Mouse (Mus musculus) left cerebral cortex, adult 18-20 months (tissue): Measurements from ENCODE around the gene Kat2b. TPM values are rescaled to one million over a fixed set of nuclear protein-coding genes. Genes with fewer than 3 reads are reported as not detected.
"Not testable (repeated sequence)": the region's sequence is repeated elsewhere in the genome, so short reads cannot be mapped to it uniquely, and the experiment has no call there.

ENCODE experiments used
- DNase-seq, 2 experiments: peaks; one replicate each; pipeline ENCODE4 v3.0.0; 2021 to 2022; ENCODE audit warnings: low spot score in 2 of 2, mixed read lengths in 1 of 2
- total RNA-seq, 2 experiments: library from RNA; stranded (reverse); gene quantifications; 2 replicates each; pipeline ENCODE4 v1.2.3; 2021

The Kat2b gene
- total RNA-seq, 2 experiments from 2014 or later: 20.6 to 21.3 TPM

DNA sequence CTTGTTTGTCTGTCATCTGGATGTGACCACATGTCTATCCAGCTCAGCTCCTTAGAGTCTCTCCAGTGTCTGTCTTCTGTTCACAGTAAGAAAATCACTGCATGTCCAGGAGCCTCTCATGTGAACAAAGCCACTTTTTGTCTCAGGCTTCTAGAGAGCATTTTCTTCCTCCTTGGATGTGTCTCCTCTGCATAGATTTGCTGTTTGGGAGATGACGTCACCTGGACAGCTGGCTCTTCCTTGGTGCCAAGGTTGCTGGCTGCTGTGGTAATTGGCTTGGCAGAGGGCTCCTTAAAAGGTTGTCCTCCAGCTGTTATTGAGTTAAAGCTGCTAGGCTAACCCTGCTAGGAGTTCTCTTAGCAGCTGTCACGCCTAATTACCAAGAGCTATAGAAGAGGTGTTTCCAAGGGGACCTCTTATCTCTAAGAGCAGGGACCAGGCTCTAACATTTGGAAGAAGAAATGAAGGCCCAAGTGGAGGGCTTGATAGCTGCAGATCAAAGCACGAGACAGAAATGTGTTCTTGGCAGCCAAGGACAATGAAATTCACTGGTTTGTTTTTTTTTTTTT lies 29.7 kb downstream of the Kat2b start:
- peak; percentile 21 to 24 for DNase-seq

DNA sequence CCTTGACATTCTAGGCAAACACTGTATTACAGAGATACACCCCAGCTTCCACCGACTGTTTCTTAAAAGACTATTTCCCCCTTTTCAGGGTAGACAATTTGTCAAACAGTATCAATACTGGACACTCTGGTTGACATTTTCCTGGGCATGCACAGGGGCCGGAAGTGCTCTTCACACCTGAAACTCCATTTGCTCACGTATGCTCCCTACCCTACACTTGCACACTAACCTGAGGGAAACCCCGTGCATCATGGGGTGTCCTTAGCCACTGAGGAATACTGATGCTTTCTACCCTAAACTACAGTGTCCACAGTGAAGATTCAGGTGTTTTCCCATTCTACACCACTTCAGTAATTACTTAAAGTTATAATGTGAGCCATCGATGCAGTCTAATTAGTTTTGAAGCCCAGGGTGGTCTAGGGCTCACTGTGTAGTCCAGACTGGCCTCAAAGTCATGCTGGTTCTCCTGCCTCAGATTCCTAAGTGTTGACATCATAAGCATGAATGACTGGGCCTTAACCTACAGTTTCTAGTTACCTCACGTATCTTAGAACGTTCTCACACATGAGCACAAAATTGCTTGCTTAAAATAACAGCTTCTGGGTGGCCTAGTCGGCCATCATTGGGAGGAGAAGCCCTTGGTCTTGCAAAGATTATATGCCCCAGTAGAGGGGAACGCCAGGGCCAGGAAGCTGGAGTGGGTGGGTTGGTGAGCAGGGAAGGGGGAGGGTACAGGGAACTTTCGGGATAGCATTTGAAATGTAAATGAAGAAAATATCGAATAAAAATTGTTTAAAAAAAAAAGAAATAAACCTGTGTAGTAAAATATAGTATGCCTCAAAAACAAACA lies 30.5 kb downstream of the Kat2b start:
- DNase-seq: no peak

DNA sequence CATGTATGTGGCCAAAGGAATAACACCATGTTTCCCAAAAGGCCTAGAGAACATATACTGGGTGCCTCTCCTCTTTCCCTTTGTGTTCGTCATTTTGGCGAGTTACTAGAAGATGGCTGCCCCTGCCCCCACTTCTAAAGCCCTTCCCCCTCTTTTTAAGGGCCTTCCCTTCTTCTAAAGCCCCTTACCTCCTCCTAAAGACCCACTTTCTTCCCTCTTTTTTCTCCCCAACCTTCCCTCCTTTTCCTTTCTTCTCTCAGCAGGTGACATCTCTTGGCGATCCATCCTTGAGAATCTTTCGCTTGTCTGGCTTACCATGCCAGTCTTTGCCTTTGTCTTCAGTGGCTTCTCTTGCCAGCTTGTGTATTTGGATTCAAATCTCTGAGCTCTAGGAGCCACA lies 31.9 kb downstream of the Kat2b start:
- DNase-seq: no peak

DNA sequence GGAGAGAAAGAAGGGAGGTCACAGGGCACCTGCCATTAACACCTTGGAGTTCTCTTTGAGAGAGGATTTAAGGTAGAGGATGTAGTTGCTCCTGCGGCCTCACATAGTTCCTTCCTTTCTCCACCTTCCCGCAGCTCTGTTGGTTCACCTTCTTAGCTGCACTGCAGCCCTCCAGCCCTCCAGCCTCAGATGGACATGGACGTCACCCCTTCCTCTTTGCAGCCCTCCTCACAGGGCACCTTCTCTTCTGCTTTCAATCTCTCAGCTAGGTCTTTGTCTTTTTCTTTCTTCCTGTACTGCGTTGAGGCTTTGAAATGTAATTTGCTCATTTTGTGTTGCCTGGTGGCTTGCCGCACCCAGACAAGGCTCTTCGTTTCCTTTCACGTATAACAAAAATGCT lies 36.6 kb downstream of the Kat2b start:
- DNase-seq: not testable (repeated sequence)

DNA sequence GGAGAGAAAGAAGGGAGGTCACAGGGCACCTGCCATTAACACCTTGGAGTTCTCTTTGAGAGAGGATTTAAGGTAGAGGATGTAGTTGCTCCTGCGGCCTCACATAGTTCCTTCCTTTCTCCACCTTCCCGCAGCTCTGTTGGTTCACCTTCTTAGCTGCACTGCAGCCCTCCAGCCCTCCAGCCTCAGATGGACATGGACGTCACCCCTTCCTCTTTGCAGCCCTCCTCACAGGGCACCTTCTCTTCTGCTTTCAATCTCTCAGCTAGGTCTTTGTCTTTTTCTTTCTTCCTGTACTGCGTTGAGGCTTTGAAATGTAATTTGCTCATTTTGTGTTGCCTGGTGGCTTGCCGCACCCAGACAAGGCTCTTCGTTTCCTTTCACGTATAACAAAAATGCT lies 39.4 kb downstream of the Kat2b start:
- not testable (repeated sequence) for DNase-seq

DNA sequence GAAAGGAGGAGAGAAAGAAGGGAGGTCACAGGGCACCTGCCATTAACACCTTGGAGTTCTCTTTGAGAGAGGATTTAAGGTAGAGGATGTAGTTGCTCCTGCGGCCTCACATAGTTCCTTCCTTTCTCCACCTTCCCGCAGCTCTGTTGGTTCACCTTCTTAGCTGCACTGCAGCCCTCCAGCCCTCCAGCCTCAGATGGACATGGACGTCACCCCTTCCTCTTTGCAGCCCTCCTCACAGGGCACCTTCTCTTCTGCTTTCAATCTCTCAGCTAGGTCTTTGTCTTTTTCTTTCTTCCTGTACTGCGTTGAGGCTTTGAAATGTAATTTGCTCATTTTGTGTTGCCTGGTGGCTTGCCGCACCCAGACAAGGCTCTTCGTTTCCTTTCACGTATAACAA lies 42.3 kb downstream of the Kat2b start:
- not testable (repeated sequence) for DNase-seq

DNA sequence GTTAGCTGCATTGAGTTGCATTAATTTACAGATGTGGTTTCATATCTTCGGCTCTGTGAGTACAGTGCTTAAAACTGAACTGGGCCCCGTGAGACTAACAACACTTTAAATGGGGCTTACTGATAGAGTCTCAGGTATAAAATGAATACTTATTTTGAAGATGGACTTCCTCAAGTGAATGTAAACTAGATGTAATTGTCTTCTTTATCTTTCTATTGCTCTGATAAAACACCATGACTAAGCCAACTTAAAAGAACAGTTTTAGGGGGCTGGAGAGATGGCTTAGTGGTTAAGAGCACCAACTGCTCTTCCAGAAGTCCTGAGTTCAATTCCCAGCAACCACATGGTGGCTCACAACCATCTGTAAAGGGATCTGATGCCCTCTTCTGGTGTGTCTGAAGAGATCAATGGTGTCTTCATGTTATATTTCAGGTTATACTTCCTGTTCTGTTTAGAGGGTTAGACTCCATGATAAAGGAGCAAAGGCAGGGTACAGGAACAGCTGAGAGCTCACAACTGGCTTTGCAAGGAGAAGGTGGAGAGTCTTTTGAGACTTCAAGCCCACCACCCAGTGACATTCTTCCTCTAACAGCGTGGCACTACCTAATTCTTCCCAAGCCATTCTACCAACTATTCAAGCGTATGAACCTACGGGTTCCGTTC lies 50.8 kb downstream of the Kat2b start:
- DNase-seq: no peak

DNA sequence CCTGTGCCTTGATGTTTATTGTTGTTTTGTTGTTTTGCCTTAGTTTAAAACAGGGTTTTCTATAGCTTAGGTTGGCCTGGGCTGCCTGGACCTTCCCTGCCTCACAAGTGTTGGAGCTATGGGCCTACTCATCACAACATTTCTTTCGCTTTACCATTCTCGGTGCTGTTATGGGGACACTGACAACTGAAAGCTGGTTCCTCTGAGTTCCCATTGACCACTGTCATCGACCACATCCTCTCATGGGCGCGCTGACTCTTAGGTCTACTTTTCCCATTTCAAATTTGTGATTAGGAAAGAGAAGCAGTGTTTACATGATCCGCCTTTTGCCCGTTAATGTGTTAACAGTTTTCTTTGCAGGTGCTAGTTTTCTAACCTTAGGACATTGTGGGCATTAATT lies 51.7 kb downstream of the Kat2b start:
- no peak for DNase-seq

DNA sequence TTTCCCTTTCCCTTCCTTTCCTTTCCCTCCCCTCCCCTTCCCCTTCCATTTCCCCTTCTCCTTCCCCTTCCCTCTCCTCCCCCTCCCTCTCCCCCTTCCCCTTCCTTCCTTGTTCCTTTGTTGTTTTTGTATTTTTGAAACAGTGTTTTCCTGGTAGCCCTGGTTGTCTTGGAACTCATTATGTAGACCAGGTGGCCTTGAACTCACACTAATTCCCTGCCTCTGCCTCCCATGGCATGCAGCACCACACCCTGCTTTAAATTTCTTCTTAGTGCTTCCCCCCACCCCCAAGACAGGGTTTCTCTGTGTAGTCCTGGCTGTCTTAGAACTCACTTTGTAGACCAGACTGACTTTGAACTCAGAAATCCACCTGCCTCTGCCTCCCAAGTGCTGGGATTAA lies 52.7 kb downstream of the Kat2b start:
- DNase-seq: no peak

DNA sequence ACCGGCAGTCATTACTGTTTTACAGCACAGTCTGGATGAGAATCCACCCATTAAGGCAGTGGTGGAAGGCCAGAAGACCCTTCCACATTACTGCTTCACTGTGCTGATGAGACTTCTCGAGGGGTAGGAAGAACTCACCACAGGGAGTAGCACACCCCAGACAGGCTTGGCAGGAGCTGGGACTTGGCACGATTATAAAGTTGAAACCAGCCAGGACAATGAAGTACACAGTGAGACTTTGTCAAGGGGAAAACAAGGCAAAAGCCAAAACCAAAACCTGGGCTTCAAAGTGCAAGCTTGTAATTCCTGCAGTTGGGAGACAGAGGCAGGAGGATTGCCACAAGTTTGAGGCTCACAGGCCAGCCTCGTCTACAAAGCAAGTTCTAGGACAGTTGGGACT lies 54.0 kb downstream of the Kat2b start:
- no peak for DNase-seq

DNA sequence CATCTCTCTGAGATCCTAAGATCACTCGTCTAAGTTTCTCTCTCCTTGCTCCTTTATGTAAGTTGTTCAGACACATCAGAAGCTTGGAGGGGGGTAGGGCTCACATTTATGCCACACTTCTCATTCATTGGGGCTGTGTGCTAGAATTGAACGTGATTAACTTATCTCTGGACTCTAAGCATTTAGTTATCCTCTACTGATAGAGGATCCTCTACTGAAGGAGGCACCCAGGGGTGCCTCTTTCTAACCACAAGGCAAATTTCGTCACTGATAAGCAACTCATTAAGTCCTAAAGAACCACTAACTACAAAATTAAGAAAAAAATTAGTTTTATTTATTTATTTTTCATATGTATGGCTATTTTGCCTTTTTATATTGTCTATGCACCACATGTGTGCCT lies 55.5 kb downstream of the Kat2b start:
- no peak for DNase-seq

DNA sequence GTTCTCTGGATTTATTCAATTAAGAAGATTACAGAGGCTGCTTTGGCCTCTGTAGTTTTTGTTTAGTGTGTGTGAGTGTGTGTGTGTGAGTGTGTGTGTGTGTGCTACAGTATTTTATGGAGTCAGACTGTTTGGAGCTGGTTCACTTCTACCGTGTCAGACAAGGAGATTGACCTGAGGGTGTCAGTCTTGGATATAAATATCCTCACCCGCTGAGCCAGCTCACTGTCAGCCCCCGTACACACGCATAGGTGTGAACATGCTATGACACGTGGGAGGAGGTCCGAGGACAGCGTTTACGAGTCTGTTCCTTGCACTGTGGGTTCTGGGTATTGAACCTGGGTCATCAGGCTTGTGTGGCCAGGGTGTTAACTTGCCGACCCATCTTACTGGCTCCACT lies 57.1 kb downstream of the Kat2b start:
- no peak for DNase-seq

DNA sequence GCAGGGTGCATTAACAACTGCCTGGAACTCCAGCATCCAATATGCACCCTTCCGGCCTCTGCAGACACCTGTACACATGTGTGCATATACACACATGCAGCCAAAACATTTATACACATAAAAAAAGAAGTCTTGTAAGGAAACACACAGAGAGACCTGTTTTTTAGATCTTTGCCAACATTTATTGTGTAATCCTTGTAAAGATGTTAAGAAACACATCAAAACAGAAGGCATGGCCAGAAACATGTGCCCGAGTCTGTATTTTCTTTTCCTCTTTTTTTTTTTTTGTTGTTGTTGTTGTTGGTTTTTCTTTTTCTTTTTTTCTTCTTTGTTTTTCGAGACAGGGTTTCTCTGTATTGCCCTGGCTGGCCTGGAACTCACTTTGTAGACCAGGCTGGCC lies 59.5 kb downstream of the Kat2b start:
- DNase-seq: no peak

DNA sequence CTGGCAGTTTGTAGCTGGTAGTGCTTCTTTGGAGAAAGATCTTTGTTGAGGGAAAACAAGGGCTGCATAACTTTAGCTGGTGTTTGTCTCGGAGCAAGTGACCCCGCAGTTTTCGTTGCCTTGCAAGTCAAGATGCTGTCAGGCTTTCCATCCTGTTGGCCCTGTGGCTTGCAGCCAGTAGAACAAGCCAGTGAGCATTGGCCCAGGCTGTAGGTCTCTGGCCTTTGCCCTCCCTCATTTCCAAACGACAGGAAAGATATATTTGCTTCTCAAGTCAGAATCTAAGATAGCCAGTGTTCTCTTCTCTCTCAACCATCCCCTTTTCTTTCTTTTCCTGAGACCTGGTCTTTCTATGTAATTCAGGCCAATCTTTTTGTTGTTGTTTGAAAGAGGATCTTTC lies 60.8 kb downstream of the Kat2b start:
- DNase-seq: no peak

DNA sequence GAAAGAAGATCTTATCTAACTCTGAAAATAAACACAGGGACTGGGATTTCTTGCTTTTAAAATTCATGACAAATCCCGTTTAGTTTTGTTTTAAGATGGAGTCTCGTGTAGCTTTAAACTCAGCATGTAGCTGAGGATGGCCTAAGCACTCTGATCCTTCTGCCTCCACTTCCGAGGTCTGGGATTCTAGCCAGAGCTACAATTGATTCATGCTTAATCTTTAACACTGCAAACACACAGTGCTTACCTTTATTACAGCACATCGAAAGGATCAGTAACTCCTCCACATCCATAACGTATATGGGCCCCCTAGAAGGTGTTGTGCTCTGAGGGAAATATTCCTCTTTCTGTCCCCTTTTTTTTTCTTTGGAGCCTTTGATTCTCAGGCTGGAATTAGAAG lies 61.5 kb downstream of the Kat2b start:
- no peak for DNase-seq

DNA sequence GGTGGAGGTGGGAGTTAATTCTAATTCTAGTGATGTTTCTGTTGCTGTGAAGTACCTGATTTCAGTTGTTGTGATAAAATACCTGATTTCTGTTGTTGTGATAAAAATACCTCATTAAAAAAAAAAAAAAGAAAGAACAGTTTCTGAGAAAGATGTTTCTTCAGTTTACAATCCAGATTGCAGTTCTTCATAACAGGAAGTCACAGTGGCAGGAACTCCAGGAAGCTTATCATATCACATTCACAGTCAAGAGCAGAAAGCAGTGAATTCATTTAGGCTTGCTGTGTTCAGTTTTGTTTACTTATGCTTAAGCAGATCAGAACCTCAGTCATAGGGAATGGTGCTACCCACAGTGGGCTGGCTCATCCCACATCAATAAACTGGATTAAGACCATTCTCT lies 64.7 kb downstream of the Kat2b start:
- DNase-seq: no peak

DNA sequence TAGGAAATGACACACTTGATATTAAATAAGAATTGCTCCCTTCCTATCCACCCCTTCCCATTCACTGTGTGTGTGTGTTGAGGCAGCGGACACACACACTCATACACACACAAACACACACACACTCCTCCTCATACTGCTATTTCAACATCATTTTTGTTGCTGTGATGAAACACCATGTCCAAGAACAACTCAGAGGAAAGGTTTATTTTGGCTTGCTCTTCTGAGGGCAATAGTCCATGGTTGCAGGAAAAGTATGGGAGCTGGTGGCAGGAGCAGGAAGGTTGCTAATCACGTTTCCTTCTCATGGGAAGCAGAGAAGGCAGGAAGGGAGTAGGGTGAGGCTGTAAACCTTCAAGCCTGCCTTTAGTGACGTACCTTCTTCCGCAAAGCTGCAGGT lies 76.7 kb downstream of the Kat2b start:
- no peak for DNase-seq

DNA sequence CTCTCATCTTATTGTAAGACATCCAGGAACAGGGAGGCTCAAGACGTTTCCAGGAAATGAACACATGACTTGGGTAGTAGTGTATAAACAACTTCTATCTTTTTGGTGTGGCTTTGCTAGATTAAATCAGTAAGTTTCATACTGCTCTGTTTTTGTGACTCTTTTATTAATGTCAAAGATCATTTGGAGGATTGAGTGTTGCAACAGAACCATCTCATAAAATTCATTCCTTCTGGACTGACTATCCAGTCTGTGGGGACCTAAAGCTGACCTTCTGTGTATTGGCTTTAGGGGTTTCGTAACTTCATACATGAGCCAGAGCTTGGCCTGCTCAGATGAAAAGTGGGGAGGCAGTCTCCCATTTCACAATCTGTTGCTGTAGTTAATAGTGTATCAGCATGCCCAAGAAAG lies 83.6 kb downstream of the Kat2b start:
- DNase-seq: no peak

DNA sequence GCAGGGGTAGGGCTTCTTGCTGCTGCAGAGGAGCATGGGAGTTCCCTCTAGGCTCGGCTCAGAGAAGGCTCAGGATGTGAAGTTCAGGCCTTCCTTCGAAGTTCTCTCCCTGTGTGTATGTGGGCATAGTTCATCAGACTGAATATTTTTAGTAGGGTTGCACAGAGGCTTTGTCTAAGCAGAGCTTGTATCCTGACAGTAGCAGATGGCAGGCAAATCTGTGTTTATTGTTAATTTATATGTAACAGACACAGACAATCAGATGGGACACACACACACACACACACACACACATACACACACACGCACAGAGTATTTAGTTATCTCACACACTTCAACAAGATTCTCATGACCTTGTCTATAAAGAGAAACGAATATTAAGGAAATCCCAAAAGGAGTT lies 87.9 kb downstream of the Kat2b start:
- DNase-seq: no peak

DNA sequence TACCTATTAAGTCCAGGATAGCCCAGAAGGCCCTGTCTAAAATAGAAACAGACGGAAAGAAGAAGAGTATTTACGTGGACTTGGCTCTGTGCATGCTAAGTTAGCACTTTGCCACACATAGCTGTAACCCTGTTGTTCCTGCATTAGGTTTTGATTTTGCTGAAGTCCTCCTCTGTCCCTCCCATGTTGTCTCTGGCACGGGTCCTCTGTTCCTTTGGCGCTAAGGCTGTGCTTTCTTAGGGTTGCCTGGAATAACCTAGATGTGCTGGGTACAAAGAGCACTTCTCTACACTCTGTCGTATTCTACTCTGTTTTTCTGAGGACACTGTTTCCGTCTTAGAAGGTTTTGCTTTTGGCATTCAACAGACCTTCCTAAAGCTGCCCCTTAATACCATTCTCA lies 88.4 kb downstream of the Kat2b start:
- DNase-seq: no peak

DNA sequence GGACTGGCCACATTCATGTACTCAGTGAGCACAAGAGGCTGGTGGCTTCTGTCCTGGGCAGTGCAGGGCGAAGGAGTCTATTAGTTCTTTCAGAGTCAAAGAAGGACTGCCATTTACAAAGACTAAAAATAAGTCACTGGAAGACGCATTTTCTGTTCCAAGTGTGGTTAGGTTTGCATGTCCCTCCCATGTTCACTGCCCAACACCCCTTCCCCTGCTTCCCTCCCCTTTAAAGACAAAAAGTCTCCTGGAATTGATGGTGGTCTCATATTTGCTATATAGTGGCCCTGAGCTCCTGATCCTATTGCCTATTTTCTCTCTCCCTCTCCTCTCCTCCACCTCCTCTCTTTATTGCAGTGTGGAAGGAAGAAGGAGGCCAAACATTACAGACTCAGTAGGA lies 89.3 kb downstream of the Kat2b start:
- DNase-seq: no peak

DNA sequence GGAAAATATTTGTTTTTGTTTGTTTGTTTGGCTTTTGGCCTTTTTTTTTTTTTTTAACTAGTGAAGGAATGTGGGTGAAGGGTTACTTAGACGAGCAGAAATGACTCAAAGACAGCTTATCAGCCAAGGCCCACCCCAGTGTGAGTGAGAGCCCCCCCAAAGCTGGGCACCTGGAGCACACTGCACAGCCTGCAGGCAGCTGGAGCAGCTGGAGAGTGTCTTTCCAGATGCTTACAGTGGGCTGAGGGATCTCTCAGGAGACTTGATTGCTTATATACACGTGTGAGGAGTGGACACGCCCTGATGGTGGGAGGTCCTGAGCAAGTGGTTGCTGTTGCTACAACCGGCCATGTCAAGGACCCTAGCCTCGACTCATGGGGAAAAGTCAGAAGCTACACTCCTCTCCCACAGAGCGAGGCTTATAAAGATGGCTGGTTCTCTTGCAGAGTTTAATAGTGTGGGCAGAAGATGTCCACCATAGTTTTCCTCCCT lies 89.8 kb downstream of the Kat2b start:
- DNase-seq: no peak
